Comparison of ENCODE assay signal across 10 mouse cellular contexts in genomic region chr9:37358713-37359330, GRCm38 (mm10). TPM values are rescaled to one million over a fixed set of nuclear protein-coding genes. Genes with fewer than 3 reads are reported as not detected.
DNase-seq lines count a peak whose midpoint lies in the region; ATAC-seq lines count a peak whose summit lies in the region.
"Had no signal": no experiment of that assay in that cellular context is flagged by ENCODE, and none has a peak within 500 bp of the region (broad histone marks: within the 10 kb centered on the region; RNA-seq: fewer than 3 reads in every experiment).

No protein-coding gene starts in this region.

- no peaks in the 10 kb centered on the region for H3K36me3 ChIP-seq in forebrain, embryonic 15.5 days
- H3K36me3 ChIP-seq: stomach, embryonic 15.5 days had no signal

- peak overlapping the region; percentile 78 for H3K27ac ChIP-seq in forebrain, embryonic 15.5 days (replicated peaks)
- H3K27ac ChIP-seq: stomach, embryonic 15.5 days had no signal

- no peaks in the 10 kb centered on the region for H3K27me3 ChIP-seq in forebrain, embryonic 15.5 days
- H3K27me3 ChIP-seq: megakaryocyte, embryonic 14.5 days; stomach, embryonic 15.5 days had no signal

- peaks cover 19% of the 10 kb centered on the region for H3K4me1 ChIP-seq in forebrain, embryonic 15.5 days

- 14% methylated on average over 7 of the region's 7 CpGs for WGBS in forebrain, embryonic 15.5 days

- H3K4me2 ChIP-seq in forebrain, embryonic 15.5 days (replicated peaks), result 0 out of 2 replicates have a peak overlapping the region, but pooled peaks have one; percentile 11
- H3K4me2 ChIP-seq: stomach, embryonic 15.5 days had no signal

- ATAC-seq in cerebellum, adult (ENCODE audit: insufficient number of reproducible peaks, low FRiP score, low TSS enrichment), result peak; percentile 49; the same call in 1 of the 2 replicates
- ATAC-seq in forebrain, embryonic 15.5 days (replicated peaks), result peak; percentile 74

- no peaks in the 10 kb centered on the region for H3K9me3 ChIP-seq in forebrain, embryonic 15.5 days
- H3K9me3 ChIP-seq: megakaryocyte, embryonic 14.5 days; stomach, embryonic 15.5 days had no signal

- no peak overlapping the region for H3K9ac ChIP-seq in forebrain, embryonic 15.5 days (replicated peaks)
- H3K9ac ChIP-seq: stomach, embryonic 15.5 days had no signal

- no peak overlapping the region for H3K4me3 ChIP-seq in forebrain, embryonic 15.5 days
- H3K4me3 ChIP-seq: megakaryocyte, embryonic 14.5 days; stomach, embryonic 15.5 days had no signal

- no peak for DNase-seq in cerebellum, adult 11 months
- DNase-seq in Muller cell, postnatal 12 days (ENCODE audit: inconsistent ontology term), result peak; percentile 62
- DNase-seq in lung, postnatal 14 days, result peak; percentile 5
- DNase-seq in adrenal gland, postnatal 36 days, result no peak
- no peak for DNase-seq in adrenal gland, adult (ENCODE audit: inconsistent age in 2 of 2, low spot score in 1 of 2)
- DNase-seq in ovary, postnatal 36 days (ENCODE audit: low spot score), result no peak

RNA-seq across cellular contexts. Expression of gene Hepacam, which starts 8.3 kb away (rescaled TPM):
- 3.4 and 4.9 TPM in 2 replicates for polyA plus RNA-seq in forebrain, embryonic 15.5 days (2015; fragmentation: Nextera tagmentation; extraction: Ambion mirVana)
- under 1 TPM in 1 of 2 experiments, not detected in 1; 0.20 TPM for total RNA-seq in adrenal gland, postnatal 36 days (2021)

RNA-seq across cellular contexts. Expression of gene Ccdc15, which starts 10.6 kb away (rescaled TPM):
- polyA plus RNA-seq in forebrain, embryonic 15.5 days (2015; fragmentation: Nextera tagmentation; extraction: Ambion mirVana), result 8.9 and 9.0 TPM in 2 replicates
- total RNA-seq in adrenal gland, postnatal 36 days (2021), result 1 to 10 TPM; 2.1 TPM

RNA-seq across cellular contexts. Expression of gene Robo4, which starts 42.9 kb away (rescaled TPM):
- 3.3 and 4.2 TPM in 2 replicates for polyA plus RNA-seq in forebrain, embryonic 15.5 days (2015; fragmentation: Nextera tagmentation; extraction: Ambion mirVana)
- 10 to 100 TPM; 21.7 to 33.5 TPM for total RNA-seq in adrenal gland, postnatal 36 days (2021)

Comparison
In these comparisons a context has a peak if more than half of its experiments do, and no peak if none do; other contexts are left out.
1. DNase-seq: peak in Muller cell, postnatal 12 days (single experiment) and lung, postnatal 14 days (single experiment); none in cerebellum, adult 11 months (single experiment), adrenal gland, postnatal 36 days (0 of 2), adrenal gland, adult (0 of 2) and ovary, postnatal 36 days (single experiment).